Mouse (Mus musculus): ENCODE measurements around the gene Rbpj.
"Not testable (repeated sequence)": the region's sequence is repeated elsewhere in the genome, so short reads cannot be mapped to it uniquely, and the experiment has no call there.

Gene Rbpj

DNA sequence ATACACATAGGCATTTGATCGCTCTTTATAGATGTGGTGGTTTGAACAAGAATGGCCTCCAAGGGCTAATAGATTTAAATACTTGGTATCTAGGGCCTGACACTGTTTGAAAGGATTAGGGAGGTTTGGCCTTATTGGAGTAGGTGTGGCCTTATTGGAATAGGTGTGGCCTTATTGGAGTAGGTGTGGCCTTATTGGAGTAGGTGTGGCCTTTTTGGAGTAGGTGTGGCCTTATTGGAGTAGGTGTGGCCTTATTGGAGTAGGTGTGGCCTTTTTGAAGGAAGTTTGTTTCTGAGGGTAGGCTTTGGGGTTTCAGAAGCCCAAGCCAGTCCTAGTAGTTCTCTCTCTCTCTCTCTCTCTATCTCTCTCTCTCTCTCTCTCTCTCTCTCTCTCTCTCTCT lies 84.4 kb downstream of the Rbpj start:
- DNase-seq (ENCODE audit: low read depth, low spot score) = not testable (repeated sequence)

- DNase-seq (ENCODE audit: low read depth, low spot score) = no peak
These were observed 85.4 kb downstream of the Rbpj start for GRCm38 (mm10) chr5:53551394-53551793.

DNA sequence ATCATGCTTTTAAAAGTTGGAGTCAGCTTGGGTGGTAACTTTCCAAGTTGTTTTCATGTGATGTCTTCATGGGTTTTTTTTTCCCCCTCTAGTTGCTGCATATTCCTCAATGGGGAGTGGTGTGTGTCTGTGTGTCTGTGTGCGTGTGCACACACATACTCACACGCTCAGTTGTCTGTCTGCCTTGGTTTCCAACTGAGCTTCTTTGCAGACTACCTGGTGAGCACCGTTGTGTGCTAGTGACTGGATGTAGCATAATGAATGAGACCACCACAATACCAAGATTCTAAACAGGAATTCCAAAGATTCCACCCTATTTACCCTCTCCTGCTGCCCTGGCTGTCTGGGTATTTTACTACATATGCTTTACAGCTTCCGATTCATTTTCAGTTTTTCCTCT lies 86.0 kb downstream of the Rbpj start:
- DNase-seq (ENCODE audit: low read depth, low spot score) = no peak

- no peak for DNase-seq (ENCODE audit: low read depth, low spot score)
These were observed 87.3 kb downstream of the Rbpj start for GRCm38 (mm10) chr5:53553281-53553680.

GRCm38 (mm10) chr5:53554180-53554579 lies 88.2 kb downstream of the Rbpj start:
- DNase-seq (ENCODE audit: low read depth, low spot score) = no peak

- DNase-seq (ENCODE audit: low read depth, low spot score) = no peak
These were observed 89.0 kb downstream of the Rbpj start for GRCm38 (mm10) chr5:53554926-53555325.

GRCm38 (mm10) chr5:53555474-53555873 lies 89.5 kb downstream of the Rbpj start:
- DNase-seq (ENCODE audit: low read depth, low spot score) = no peak

GRCm38 (mm10) chr5:53555929-53556328 lies 90.0 kb downstream of the Rbpj start:
- no peak for DNase-seq (ENCODE audit: low read depth, low spot score)

DNA sequence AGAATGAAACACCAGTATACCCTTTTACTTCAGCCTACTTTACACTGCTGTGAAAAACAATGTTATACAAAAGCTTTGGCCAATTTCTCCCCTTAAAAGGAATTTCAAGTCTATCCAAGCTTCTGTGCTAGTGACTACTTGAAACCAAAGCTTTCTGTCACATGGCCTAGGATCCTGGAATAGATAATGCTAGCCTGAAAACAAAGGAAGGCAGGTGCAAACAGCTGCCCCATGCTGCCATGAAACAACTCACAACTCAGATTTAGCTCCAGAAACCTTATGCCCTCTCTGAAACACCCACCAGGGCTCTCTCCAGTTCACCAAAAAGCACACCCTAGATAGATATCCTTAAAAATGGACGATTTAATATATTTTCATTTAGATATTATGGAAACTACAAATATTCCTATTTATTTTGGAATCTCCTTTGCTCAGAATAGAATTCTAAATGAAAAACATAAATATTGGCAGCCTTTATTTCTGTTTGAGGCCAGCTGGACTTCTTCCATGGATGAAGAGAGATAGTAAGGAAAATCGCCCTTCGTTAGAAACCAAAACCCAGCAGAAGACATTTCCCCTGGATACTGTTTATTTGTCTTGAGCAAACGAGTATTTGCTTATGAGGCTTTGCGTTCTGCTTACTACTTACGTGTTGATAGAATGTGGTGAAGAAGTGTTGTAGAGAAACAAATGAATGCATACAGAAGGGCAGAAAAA lies 91.8 kb downstream of the Rbpj start:
- DNase-seq (ENCODE audit: low read depth, low spot score) = no peak

GRCm38 (mm10) chr5:53561160-53561559 lies 95.2 kb downstream of the Rbpj start:
- DNase-seq (ENCODE audit: low read depth, low spot score) = no peak

DNA sequence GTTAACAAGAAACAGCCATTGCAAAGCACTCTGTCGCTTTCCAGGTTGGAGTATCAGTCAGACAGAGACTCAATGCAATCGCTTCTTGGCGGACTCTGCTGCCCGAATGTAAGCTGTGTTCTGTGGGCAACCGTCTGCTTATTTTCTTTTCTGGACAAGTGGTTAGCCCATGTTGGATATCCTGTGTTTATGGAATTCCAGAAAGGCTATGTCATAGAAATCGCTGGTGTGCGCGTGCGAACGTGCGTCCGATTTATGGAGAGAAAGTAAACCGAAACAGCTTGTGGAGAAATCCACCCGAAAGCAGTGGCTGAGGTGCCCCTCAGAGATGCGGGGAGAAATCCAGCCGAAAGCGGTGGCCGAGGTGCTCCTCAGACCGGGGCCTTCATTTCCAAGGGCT lies 98.4 kb downstream of the Rbpj start:
- no peak for DNase-seq (ENCODE audit: low read depth, low spot score)

DNA sequence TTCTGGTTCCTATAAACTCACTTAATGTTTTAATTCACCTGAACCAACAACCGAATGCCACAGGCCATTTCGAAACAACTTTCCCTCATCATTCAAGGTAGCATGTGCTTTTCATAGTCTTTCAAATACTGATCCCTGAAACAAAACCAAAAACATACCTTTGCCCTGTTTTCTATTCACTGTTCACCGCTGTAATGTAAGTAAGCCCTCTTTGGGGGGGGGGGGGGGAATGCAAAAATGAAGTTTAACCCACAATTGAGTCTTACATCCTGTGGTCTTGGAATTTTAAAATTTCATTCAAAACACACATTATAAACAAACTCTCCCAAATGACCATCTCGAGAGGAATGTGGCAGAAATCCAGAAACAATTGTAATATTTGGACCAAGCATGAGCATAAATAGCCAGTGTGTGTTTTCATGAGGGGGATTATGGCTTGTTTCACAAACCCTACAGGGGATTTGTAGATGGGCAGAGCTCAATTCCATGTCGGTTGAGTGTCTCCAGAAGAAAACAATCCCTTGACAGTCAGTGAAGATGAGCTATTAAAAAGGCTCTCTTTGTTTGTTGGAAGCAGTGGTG lies 99.4 kb downstream of the Rbpj start:
- DNase-seq (ENCODE audit: low read depth, low spot score) = no peak

DNA sequence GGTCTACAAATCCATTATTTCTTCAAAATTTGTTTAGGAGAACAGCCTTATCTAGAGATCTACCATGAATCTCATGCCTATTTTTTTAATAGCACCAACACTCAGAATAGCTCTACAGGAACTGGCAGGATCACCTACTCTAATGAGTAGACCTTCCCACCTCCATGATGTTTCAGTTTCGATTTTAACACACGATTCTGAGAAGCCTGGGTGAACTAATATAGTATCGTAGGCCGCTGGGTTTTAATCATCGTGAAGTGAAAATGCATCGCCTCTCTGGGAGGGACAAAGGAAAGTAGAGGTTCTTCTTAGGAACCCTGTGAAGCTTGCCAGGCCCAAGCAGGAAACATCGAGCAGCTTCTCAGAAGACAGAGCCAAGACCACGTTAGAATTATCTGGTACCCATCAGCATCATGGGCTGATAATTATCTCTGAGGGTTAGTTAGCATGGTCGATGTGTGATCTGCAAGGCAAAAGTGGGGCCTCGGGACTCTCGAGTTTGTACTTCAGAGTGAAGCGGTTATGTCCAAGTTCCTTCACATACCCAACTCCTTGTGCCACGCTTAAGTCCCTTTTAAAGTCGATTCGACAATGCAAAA lies 100.6 kb downstream of the Rbpj start:
- DNase-seq (ENCODE audit: low read depth, low spot score) = peak; percentile 73

GRCm38 (mm10) chr5:53572496-53572895 lies 106.5 kb downstream of the Rbpj start:
- DNase-seq (ENCODE audit: low read depth, low spot score) = peak; percentile 29

- no peak for DNase-seq (ENCODE audit: low read depth, low spot score)
These were observed 109.0 kb downstream of the Rbpj start for GRCm38 (mm10) chr5:53574883-53575442.

- DNase-seq (ENCODE audit: low read depth, low spot score) = no peak
These were observed 111.4 kb downstream of the Rbpj start for GRCm38 (mm10) chr5:53577272-53577889.

DNA sequence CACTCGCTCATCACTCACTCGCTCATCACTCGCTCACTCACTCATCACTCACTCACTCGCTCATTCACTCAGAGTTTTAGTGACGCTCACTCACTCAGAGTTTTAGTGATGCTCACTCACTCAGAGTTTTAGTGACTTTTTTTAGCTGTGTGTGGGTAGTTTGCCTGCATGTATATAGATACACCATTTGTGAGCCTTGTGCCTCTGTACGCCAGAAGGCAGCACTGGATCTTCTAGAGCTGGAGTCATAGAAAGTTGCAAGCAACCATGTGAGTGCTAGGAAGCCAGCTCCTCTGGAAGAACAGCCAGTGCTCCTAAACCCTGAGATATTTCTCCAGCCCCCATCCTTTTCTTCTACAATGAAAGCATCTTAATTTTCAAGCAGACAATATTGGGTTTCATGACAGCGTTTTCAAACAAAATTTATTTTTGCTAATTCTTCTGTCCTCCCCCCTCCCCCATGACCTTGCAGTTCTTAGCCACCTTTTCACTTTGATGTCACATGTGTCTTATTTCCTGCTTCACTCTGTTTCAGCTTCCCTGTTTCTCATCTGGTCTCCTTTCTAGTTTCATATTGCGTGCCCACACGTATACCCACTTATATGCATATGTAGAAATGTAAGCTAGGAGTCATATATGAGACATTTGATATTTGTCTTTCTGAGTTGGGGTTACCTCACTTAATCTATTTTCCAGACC lies 118.3 kb downstream of the Rbpj start:
- peak; percentile 48 for DNase-seq (ENCODE audit: low read depth, low spot score)

DNA sequence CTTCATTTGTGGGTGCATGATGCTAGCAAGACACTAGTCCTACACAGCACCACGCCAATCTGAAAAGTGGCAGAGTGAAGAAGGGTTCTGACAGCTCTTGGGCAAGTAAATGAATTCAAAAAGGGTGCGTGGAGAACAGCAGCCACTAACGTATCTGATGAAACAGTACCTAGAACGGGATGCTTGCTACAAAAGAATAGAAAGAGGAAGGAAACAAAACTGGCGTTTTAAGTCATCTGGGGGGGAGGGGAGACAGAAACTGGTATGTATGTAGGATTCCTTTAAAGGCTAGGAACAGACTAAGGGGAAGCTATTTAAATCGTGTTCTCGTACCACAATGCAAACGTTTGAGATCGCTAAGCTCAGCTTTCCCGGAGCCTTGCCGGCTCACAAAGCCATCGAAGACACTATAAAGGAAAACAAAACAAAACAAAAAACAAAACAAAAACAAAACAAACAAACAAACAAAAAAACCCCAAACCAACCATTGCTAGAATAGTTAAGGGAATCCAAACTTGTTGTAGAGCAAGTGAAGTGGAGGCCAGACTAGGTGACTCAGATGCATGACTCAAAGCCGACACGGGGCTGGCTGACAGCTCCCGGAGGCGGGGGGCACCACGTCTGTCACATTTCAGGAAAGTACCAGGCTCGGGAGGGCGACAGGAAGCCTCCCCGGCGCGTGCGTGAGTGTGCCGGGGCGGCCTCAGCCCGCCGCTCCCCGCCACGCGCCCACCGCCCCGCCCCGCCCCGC lies 122.6 kb downstream of the Rbpj start:
- peak; percentile 88 for DNase-seq (ENCODE audit: low read depth, low spot score)

DNA sequence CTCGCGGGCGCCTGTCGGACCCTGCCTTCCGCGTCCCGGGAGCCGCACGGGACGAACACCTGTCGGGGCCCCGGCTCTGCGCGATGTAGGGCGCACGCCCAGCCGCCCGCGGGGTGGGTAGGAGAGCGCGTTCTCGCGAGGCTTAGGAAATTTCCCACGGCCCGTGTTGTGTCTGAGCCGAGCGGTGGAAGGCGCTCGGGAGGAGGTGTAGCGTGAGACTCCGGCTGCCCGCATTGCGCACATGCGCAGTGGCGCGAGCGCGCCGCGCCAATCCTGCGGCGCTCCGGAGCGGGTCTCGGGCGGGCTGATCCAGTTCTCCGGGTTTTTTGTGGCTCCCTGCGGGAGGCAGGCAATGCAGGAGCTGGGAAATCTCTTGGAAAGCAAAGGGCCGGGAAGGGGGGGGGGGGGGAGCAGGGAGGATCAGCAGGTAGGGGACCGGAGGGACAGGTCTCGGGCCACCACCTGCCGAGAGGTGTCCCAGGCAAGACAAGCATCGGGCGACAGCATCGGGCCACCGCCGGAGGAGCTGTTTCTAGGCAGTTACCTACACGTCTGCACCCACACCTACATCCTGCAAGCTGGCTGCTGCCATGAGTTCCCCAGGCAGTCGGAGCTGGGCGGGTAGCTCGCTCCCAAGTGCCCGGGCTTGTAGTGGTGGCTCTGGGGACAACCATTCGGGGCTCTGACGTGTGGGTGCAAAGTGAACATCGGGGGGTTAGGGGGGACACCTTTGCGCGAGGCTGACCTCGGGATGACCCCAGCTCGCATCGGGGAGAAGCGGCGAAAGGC lies 123.4 kb downstream of the Rbpj start:
- DNase-seq (ENCODE audit: low read depth, low spot score) = peak; percentile 97

GRCm38 (mm10) chr5:53590179-53590765 lies 124.3 kb downstream of the Rbpj start:
- peak; percentile 95 for DNase-seq (ENCODE audit: low read depth, low spot score)
